39 mouse cellular contexts compared by ENCODE assay signal in the genomic region with DNA sequence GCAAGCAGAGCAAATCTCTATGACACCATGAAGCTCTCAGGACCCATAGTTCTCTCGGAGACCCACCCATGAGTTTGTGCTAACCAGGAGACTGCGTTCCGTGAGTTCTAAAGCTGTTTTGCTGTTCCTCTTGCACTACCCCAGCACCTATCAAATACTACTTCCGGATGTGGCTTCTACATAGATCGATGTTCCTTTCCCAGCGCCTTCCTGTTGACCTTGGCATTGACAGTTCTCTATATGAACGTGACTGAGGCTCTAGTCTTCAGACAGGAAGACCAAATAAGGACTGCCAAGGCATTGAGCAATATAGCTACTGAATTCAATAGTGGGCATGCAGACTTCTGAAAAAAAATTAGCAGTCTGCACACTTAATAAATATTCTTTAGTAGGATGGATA. TPM values are rescaled to one million over a fixed set of nuclear protein-coding genes. Genes with fewer than 3 reads are reported as not detected.
A peak's percentile ranks its signal among the peaks of the same experiment; 100 is the strongest.
DNase-seq lines count a peak whose midpoint lies in the region; ATAC-seq lines count a peak whose summit lies in the region.
"Had no signal": no experiment of that assay in that cellular context is flagged by ENCODE, and none has a peak within 500 bp of the region (broad histone marks: within the 10 kb centered on the region; RNA-seq: fewer than 3 reads in every experiment).

No protein-coding gene starts in this region.

- H3K9ac ChIP-seq in intestine, embryonic 16.5 days (ENCODE audit: low read depth, low read length): no peak overlapping the region
- H3K9ac ChIP-seq: forebrain, embryonic 13.5 days; heart, embryonic 12.5 days; hindbrain, embryonic 15.5 days; intestine, embryonic 15.5 days; liver, embryonic 15.5 days; lung, embryonic 15.5 days; midbrain, embryonic 13.5 days; neural tube, embryonic 15.5 days had no signal

- intact Hi-C loops in gastrocnemius, postnatal 14 days (cut with DNase I; ENCODE audit: low total_unique reads): no loop called here

- DNase-seq in CD4-positive helper T cell, adult 2 months (ENCODE audit: low read depth, low spot score): peak; percentile 10
- DNase-seq in T-cell, adult 2 months (ENCODE audit: low spot score): peak; percentile 0
- no peak for DNase-seq in lung, postnatal 10 days
- no peak for DNase-seq in gastrocnemius, postnatal 14 days
- DNase-seq: adrenal gland, postnatal 25 days; cerebellum, adult 2 months; cerebellum, postnatal 14 days; gastrocnemius, postnatal 36 days; heart, adult 2 months; kidney, adult 8-10 months; kidney, postnatal 4 days; layer of hippocampus, adult 9-11 months; liver; lung, postnatal 36 days; right cerebral cortex, adult 18-20 months; right cerebral cortex, postnatal 4 days; thymus, adult 18-20 months; thymus, postnatal 25 days had no signal

- no peak overlapping the region for H3K4me3 ChIP-seq in intestine, embryonic 16.5 days (ENCODE audit: low read length)
- H3K4me3 ChIP-seq: erythroblast, embryonic 14.5 days; forebrain, embryonic 13.5 days; heart, adult 2 months; heart, embryonic 12.5 days; hindbrain, embryonic 15.5 days; intestine, embryonic 15.5 days; liver, embryonic 15.5 days; lung, embryonic 15.5 days; midbrain, embryonic 13.5 days; neural tube, embryonic 15.5 days had no signal

- H3K4me1 ChIP-seq in intestine, embryonic 16.5 days (ENCODE audit: control insufficient read depth, insufficient read depth, low read length): no peaks in the 10 kb centered on the region
- H3K4me1 ChIP-seq: forebrain, embryonic 13.5 days; heart, embryonic 12.5 days; hindbrain, embryonic 15.5 days; intestine, embryonic 15.5 days; liver, embryonic 15.5 days; lung, embryonic 15.5 days; midbrain, embryonic 13.5 days; neural tube, embryonic 15.5 days had no signal

- 84% methylated on average over 7 of the region's 7 CpGs for WGBS in intestine, embryonic 16.5 days

- H3K36me3 ChIP-seq in intestine, embryonic 16.5 days (ENCODE audit: control insufficient read depth, insufficient read depth, low read length): no peaks in the 10 kb centered on the region
- H3K36me3 ChIP-seq: G1E; heart, embryonic 12.5 days; hindbrain, embryonic 15.5 days; intestine, embryonic 15.5 days; liver, embryonic 15.5 days; lung, embryonic 15.5 days; midbrain, embryonic 13.5 days; neural tube, embryonic 15.5 days had no signal

- no peaks in the 10 kb centered on the region for H3K27me3 ChIP-seq in intestine, embryonic 16.5 days (replicated peaks; ENCODE audit: control insufficient read depth, insufficient read depth, low read length)
- H3K27me3 ChIP-seq: forebrain, embryonic 13.5 days; heart, embryonic 12.5 days; hindbrain, embryonic 15.5 days; intestine, embryonic 15.5 days; liver, embryonic 15.5 days; lung, embryonic 15.5 days; midbrain, embryonic 13.5 days; neural tube, embryonic 15.5 days had no signal

- no peak overlapping the region for H3K27ac ChIP-seq in intestine, embryonic 16.5 days (ENCODE audit: low read length)
- H3K27ac ChIP-seq: forebrain, embryonic 13.5 days; heart, adult 2 months; hindbrain, embryonic 15.5 days; intestine, embryonic 15.5 days; kidney, postnatal 0 days; liver, embryonic 15.5 days; lung, embryonic 15.5 days; midbrain, embryonic 13.5 days; neural tube, embryonic 15.5 days; stomach, postnatal 0 days had no signal

- peak; percentile 73 for ATAC-seq in inflammation-experienced regulatory T-cells, adult 6 months
- 0 out of 2 replicates have a peak, but pooled peaks have one; percentile 16 for ATAC-seq in neutrophil, adult 5-6 weeks (ENCODE audit: extremely low read depth, insufficient number of reproducible peaks, low FRiP score, poor library complexity, severe bottlenecking)
- ATAC-seq in intestine, embryonic 16.5 days: no peak
- ATAC-seq: forebrain, embryonic 13.5 days; intestine, embryonic 15.5 days; midbrain, embryonic 13.5 days; Patski had no signal

- no peak overlapping the region for H3K4me2 ChIP-seq in intestine, embryonic 16.5 days (ENCODE audit: low read depth, low read length)
- H3K4me2 ChIP-seq: forebrain, embryonic 13.5 days; heart, embryonic 12.5 days; hindbrain, embryonic 15.5 days; intestine, embryonic 15.5 days; liver, embryonic 15.5 days; lung, embryonic 15.5 days; midbrain, embryonic 13.5 days; neural tube, embryonic 15.5 days had no signal

- no peaks in the 10 kb centered on the region for H3K9me3 ChIP-seq in intestine, embryonic 16.5 days (ENCODE audit: control insufficient read depth, low read length)
- H3K9me3 ChIP-seq: forebrain, embryonic 13.5 days; G1E; heart, embryonic 12.5 days; hindbrain, embryonic 15.5 days; intestine, embryonic 15.5 days; liver, embryonic 15.5 days; lung, embryonic 15.5 days; midbrain, embryonic 13.5 days; neural tube, embryonic 15.5 days had no signal

RNA-seq across cellular contexts. Expression of gene Naip1, which starts 44.4 kb away (rescaled TPM):
- not detected for polyA plus RNA-seq in inflammation-experienced regulatory T-cells, adult 6 months (2017; shearing (Covaris generic))
- total RNA-seq in neutrophil, adult 5-6 weeks (2017): 1.1 and 1.7 TPM in 2 replicates
- polyA plus RNA-seq in intestine, embryonic 16.5 days (2015; fragmentation: Nextera tagmentation; extraction: Ambion mirVana): 9.1 and 15.4 TPM in 2 replicates
- total RNA-seq in gastrocnemius, postnatal 14 days (2021): not detected
- total RNA-seq: gastrocnemius, adult 18-20 months; gastrocnemius, postnatal 36 days; hematopoietic stem cell, adult 5-6 weeks; megakaryocyte-erythroid progenitor cell, adult 5-6 weeks had no signal
- polyA plus RNA-seq: erythroblast, embryonic 14.5 days; forebrain, embryonic 13.5 days; heart, adult 2 months; heart, embryonic 12.5 days; heart, postnatal 0 days; kidney, postnatal 0 days; limb, embryonic 11.5 days; liver, embryonic 15.5 days; midbrain, embryonic 13.5 days had no signal

Comparison
In these comparisons a context has a peak if more than half of its experiments do, and no peak if none do; other contexts are left out.
1. DNase-seq: peak in CD4-positive helper T cell, adult 2 months (single experiment) and T-cell, adult 2 months (single experiment); none in lung, postnatal 10 days (single experiment) and gastrocnemius, postnatal 14 days (single experiment).